Mouse (Mus musculus): Measurements from ENCODE around the gene Adamts10. TPM values are rescaled to one million over a fixed set of nuclear protein-coding genes. Genes with fewer than 3 reads are reported as not detected.

The Adamts10 gene
- polyA plus RNA-seq (2017; shearing (Covaris generic)) = 138 TPM

GRCm38 (mm10) chr17:33523918-33524755 lies at the start of gene Adamts10:
Gene Adamts10, plus strand, starts transcription at chr17:33524204.

DNA sequence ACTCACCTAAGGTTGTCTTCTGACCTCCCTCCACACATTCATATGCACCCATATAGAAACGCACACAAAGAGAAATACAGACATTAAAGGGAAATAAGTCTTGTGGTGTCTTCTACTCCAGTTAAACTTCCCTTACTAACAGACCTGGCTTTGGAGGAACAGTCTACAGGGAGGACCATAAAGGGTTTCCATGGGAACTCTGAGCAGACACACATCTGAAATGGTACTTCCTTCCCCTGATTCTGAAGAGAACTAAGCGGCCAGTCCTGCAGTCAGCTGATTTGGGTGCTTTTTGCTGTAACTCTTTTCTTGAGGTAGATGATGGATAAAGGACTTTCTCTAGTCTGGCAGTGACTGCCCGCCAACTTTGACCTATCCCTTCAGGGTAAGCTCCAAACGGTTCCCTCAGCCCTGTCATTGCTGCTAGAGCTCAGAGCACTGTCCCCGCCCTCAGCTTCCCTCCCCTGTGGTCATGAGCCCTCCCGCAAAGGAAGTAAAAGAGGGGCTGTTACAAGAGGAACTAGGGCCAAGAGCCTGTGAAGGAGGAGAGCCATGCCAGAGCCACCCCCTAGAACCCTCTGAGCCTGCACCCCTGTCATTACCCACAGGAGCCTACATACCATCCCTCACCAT lies 31.3 kb downstream of the Adamts10 start, which contains the start of gene Myo1f:
Gene Myo1f, plus strand, starts transcription at position 485 of the 633 bp plus-strand sequence.

Other genes with a start within 250 kb of the Adamts10 start
- 12.8 TPM for gene Zfp955b, start 234.7 kb upstream of the Adamts10 start, polyA plus RNA-seq (2017; shearing (Covaris generic))
- gene Zfp81, start 165.3 kb upstream of the Adamts10 start, polyA plus RNA-seq (2017; shearing (Covaris generic)) = 9.8 TPM
- gene Zfp101, start 129.6 kb upstream of the Adamts10 start, polyA plus RNA-seq (2017; shearing (Covaris generic)) = 7.7 TPM
- gene Actl9, start 91.3 kb upstream of the Adamts10 start, polyA plus RNA-seq (2017; shearing (Covaris generic)) = not detected
- 96.0 TPM for gene Myo1f, start 31.5 kb downstream of the Adamts10 start, polyA plus RNA-seq (2017; shearing (Covaris generic))
- 58.2 TPM for gene Zfp414, start 104.9 kb downstream of the Adamts10 start, polyA plus RNA-seq (2017; shearing (Covaris generic))
- gene Pram1, start 113.9 kb downstream of the Adamts10 start, polyA plus RNA-seq (2017; shearing (Covaris generic)) = 2.0 TPM
- gene Hnrnpm, start 162.7 kb downstream of the Adamts10 start, polyA plus RNA-seq (2017; shearing (Covaris generic)) = 416 TPM
- 50.9 TPM for gene March2, start 194.5 kb downstream of the Adamts10 start, polyA plus RNA-seq (2017; shearing (Covaris generic))
- gene Rab11b, start 236.3 kb downstream of the Adamts10 start, polyA plus RNA-seq (2017; shearing (Covaris generic)) = 298 TPM

Data from activated CD4-positive, CD25-positive, alpha-beta regulatory T cell, adult 9 weeks (primary cell).